Mouse (Mus musculus) mouse embryonic stem cell (cell line): ENCODE results near the gene Cyp2u1.

ENCODE experiments used
- in situ Hi-C, 2 experiments: fragments of 300-500 bp; cut with MboI; formaldehyde crosslinking; loops; 1 replicate in 1 of 2; 3 replicates in 1 of 2; pipeline ENCODE4 v1.14.3; 2019 to 2020; ENCODE audit warnings: low sequenced_read_pairs in 2 of 2, low pct_unique_long_range_greater_than_20kb in 1 of 2, mixed read lengths in 1 of 2; ENCODE audit not compliant: unreplicated experiment in 1 of 2

The Cyp2u1 gene

GRCm38 (mm10) chr3:131312340-131312739 is 9.3 kb upstream of the Cyp2u1 start:
- in situ Hi-C loops: no loop called here

- in situ Hi-C loops: no loop called here
Measured at GRCm38 (mm10) chr3:131310572-131310971, 7.5 kb upstream of the Cyp2u1 start.

DNA sequence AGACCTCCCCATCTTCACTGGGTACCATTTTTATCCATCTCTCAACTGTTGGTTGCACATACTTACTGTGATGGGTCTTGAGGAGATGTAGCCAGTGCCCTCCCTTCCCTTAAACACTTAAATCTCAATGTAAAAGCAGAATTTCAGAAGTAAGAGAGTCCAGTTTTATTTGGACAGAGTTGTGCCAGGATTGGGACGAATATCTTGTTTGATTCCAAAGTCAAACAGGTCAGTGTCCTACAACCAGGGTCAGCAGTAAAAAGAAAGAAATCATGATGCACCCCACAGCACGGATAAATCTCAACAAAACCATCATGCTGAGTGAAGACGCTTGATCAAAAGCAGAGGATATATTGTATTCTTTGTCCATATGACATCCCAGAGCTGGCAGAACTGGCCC is 4.8 kb upstream of the Cyp2u1 start:
- in situ Hi-C loops: no loop called here

GRCm38 (mm10) chr3:131306255-131306654 is 3.2 kb upstream of the Cyp2u1 start:
- in situ Hi-C loops: no loop called here

DNA sequence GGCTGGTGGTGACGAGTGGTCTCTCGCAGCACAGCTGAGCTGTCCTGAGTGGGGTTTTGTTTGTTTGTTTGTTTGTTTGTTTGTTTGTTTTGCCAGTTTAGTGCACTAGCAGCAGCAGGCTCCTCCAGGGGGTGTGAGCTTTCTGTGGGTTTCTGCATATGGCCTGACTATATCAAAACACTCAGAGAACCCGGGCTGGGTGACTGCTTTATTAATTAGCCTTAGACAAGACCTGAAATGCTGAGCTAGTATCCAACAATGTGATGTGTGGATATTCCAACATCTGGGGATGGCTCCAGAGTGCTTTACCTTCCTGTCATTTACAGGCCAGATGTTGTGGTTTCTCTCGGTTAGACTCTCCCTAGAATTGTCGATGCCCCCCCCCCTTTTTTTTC is 290 bp upstream of the Cyp2u1 start:
- in situ Hi-C loops: no loop called here

DNA sequence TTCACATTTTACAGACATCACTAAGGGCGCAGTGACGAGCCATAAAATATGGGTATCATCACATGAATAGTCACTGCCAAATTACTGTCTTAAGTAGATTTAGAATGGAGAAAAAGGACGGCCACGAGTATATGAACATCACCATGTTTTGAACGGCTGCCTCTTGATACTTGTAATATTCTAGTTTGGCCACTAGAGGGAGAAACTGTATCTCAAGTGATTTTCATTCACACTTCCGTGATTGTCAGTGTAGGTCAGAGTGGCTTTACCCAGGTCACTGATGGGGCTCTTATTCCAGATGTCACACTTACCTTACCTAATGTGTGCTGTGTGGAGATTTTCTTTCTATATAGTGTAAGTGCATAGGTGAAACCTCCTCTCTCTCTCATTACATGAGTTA is 3.1 kb downstream of the Cyp2u1 start:
- in situ Hi-C loops: no loop called here

- in situ Hi-C loops: no loop called here
Measured at GRCm38 (mm10) chr3:131299078-131299477, 3.9 kb downstream of the Cyp2u1 start.

DNA sequence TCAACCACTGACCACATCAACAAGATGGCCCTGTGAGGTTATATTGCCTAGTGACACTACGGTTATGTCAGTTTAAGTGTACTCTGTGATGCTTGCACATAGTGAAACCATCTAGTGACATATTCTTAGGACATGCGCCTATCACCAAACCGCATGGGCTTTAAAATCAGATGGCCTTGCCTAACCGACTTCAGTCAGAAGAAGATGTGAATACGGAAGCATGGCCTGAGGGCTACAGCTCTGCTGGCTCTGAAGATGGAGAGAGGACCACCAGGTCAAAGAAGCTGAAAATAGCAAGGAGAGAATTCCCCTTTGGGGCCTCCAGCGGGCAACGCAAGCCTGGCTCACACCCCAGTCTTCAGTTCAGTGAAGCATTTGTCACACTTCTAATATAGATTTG is 6.1 kb downstream of the Cyp2u1 start:
- in situ Hi-C loops: no loop called here

- in situ Hi-C loops: no loop called here
Measured at GRCm38 (mm10) chr3:131295513-131296200, 7.4 kb downstream of the Cyp2u1 start.

DNA sequence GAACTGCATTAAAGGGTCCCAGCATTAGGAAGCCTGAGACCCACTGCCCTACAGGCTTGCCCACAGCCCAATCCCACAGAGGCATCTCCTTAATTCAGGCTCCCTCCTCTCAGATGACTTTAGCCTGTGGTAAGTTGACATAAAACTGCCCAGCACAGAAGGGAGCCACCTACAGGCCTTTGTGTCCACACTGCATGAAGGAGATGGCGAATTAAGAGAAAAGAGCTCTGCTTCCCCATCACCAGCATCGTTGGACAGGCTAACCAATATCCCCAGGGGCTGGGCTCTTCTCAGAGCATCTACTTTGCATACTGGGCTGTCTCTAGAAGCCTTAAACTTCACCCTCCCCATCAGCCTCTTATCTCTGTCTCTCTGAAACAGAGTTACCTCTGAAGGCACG is 8.5 kb downstream of the Cyp2u1 start:
- in situ Hi-C loops: no loop called here

GRCm38 (mm10) chr3:131292959-131293358 is 10.1 kb downstream of the Cyp2u1 start:
- in situ Hi-C loops: no loop called here

GRCm38 (mm10) chr3:131292349-131292748 is 10.7 kb downstream of the Cyp2u1 start:
- in situ Hi-C loops: no loop called here

DNA sequence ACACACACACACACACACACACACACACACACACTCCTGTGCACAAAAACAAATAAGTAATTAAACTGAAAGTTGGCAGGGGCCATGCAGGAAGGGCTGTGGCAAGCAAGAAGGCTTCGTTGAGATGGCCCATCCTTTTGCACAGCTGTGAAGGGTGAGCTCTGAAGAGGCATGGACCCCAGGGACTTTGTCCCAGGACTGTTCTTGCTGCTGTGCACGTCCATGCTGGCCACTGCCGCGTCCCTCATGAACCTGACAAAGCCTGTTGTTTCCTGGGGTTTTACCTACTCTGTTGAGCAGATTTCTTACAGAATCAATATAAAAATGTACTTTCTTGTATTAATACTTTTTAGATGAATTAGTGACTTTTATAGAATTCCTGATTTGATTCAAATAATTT is 11.1 kb downstream of the Cyp2u1 start:
- in situ Hi-C loops: no loop called here

DNA sequence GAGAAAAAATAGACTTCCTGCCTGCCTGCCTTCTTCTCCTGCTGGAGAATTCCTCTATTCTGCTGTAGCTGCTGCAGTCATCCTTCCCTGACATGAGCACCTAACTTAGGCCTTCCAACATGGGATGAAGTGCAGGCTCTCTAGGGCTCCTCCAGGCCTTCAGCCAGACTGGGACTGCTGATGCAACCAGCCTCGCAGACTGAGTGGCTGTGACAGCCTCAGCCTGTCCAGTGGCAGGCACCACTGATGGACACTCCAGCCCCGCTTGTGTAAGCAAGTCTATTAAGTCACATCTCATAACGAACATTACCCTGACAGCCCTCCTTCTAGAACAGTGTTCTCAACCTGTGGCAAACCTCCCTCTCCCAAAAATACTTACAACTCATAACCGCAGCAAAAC is 28.9 kb downstream of the Cyp2u1 start:
- in situ Hi-C loops: no loop called here

DNA sequence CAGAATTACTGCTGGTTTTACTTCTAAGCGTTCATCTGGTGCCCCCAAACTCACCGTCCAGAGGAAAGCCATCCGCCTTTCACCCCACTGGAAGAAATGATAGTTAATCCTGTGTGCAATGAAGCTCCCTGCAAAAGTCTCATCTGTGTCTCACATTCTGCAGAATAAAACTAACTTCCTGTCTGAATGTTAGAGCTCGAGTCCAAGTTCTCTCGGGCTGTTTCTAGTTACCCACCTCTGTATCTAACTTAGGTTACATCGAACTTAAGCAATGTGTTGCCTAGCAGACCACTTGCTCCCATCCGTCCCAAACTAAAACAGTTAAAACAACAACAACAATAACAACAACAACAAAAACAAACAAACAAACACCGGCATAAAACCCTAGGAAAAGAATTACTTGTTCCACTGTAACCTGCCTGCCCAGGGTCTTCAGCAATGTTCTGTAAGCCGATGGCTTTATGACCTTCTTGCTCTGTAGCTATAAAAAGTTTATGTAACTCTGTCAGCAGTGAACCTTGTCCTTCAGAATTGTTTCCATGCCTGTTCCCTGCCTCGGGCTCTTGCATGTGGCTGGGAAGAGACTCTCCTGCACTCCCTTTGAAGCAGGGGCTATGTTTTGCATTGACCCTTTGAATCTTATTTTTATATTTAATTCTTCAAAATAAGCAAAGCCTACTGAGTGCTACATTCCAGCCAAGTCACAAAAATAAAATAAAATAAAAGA is 30.5 kb downstream of the Cyp2u1 start:
- in situ Hi-C loops: no loop called here

GRCm38 (mm10) chr3:131271559-131272373 is 31.3 kb downstream of the Cyp2u1 start, which contains the start of gene Hadh:
Hadh (minus strand) TSS chr3:131272101.
- in situ Hi-C loops: no loop called here

DNA sequence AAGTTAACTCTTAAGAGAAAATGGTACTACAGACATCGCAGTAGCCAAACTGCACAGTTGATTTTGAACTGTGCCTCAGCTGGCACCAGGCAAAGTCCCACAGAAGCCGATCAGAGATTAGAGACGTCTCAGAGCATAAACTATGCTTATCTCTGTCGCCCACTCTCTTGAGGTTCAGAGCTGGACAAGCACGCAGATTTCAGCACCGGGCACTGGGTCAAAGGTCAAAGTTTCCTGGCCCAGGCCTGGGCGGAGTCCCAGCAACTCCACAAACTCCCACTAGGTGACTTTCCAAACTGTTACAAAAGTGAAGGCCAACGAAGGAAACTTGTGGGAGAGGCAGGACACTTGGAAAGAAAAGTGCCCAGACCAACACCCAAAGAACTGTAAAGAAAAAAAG is 31.9 kb downstream of the Cyp2u1 start:
- in situ Hi-C loops: no loop called here

DNA sequence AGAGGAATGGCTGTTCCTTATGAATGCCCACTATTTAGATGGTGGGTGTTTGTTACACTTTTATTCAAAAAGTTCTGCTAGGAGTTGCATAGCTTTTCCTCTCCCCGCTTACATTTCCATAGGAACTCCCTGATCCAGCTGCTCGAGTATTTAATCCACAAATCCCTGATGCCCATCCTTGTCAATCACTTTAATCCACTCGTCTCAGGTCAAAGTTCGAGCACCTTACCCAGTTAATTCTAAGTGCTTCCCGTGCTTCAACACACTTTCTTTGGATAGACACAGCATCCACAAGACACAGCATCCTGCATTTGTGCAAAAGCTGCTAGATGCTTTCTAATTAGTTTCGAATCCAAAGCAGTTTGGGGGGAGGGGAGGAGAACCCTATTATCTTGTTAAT is 32.6 kb downstream of the Cyp2u1 start:
- in situ Hi-C loops: no loop called here

DNA sequence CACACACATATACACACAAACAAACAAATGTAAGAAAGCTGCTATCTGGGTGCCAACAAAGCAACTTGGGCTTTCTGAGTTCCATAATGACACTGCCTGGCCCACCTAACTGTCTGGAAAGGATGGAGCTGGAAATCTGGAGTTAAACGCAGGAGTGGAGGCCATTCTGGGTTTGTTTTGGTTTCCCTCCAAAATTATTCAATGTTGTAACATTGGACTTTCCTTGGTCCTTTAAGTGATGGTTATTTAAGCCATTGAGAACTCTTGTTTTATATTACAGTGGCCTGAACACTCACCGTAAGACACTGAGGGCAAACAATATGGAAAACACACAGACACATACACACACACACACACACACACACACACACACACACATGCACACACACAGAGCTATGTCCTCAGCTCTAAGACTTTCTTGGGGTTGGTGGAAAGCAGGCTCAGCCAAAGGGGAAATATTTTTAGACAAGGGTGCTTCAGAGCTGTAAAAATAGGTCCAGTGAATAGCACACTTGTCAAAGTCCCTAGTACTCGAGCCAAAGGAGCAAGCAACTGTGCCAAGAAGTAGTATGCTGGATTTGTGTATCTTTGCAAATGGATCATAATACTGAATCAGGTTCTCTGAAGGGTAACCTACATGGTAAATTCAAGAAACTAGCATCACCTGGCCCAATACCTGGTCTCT is 36.5 kb downstream of the Cyp2u1 start:
- in situ Hi-C loops: no loop called here
